Mouse (Mus musculus) testis, postnatal 14 days (tissue): ENCODE measurements at regions not wholly inside any gene's neighbourhood (a gene's known extent, or its start where the extent isn't known, plus 50 kb on each side); places are given as distances from the start of the nearest gene placed in this dataset.
"Not testable (repeated sequence)": the region's sequence is repeated elsewhere in the genome, so short reads cannot be mapped to it uniquely, and the experiment has no call there.

Experiments used
- DNase-seq: peaks from one replicate; pipeline ENCODE4 v3.0.0; 2021; ENCODE audit warnings: low spot score

DNA sequence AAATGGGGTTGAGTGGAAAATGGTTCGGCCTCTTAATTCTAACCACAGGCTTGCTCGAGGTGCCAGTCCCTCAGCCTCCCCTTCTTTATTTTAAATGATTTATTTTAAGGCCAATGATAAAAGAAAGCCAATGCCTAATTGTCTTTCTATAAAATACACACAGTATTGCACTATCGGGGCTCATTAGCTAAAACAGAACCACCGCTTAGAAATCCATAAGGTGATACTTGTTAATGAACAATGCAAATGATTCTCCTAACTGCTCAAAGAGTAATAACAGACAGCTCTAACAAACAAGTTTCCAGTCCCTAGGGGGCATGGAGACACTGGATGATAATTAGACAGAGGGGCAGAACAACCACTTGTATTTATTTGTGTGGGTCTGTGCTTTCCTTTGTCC, 58.8 kb downstream of the Emx2 start:
- no peak for DNase-seq

DNA sequence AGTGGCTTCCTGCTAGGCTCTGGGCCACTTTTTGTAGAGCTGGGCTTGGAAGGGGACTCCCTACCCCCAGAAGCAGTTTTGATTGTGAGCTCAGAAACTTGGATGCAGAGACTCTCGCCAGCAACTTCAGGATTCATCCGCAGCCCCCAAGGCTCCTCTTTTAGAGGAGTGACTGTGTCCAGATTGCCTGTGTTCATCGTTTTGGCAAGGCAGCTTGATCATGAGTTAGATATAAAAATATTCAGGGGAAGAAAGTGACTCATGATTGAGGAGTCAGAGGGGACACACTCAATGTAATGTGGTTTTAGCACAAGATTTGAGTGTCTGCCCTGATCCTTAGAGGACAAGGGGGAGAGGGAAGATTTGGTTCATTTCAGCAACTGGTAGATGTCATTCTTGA, 61.0 kb downstream of the Emx2 start:
- no peak for DNase-seq

DNA sequence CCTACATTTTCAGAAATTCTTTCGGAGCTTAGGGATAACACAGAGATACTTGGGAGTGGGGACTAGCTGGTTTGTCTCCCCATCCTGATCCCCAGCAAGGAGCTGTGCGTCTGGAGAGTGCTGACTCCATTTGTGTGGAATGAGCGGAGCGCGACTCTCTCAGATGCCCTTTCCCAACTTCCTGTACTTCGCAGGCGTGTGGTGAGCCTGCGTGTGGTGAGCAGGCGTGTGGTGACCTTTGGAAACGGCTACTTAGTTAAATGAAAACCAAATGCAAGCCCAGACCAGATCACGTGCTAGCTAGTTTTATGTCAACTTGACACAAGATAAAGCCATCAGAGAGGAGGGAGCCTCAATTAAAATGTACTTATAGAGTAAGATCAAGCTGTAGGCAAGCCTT, 64.0 kb downstream of the Emx2 start:
- no peak for DNase-seq

DNA sequence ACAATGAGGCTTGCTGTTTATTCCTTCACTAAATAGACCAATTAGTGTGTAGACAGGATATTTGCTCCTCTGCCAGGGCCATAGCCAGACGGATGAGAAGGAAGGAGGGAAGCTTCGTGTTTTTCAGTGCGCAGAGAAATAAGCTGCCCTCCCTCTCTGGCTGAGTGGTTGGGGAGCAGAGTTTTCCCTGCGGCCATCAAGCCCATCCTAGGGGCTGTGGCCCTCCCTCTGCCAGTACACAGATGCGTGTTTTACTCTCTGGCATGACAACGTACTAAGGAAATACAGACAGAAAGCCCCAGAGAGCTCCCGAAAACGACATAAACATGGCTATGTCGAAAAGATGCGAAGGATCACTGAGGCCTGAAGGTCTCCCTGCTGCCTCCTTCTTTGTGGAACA, 65.2 kb downstream of the Emx2 start:
- DNase-seq, result no peak

DNA sequence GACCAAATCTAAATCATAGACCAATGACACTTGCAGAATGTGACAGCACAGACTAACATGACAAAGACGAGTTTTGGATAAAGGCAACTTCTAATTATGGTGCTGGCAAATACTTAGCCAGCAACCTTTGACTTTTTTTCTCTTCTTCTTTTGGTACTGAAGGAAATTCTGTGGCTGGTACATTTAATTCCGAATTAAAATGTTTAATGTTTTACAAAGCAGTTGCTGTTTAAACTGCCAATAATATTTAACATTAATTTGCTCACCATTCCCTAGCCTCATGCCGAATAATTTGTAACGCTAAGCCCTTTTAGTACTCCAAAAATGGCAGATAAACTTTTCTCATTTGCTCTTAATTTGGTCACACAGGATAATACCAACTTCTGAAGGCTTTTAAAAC, 105.9 kb downstream of the Emx2 start:
- no peak for DNase-seq

DNA sequence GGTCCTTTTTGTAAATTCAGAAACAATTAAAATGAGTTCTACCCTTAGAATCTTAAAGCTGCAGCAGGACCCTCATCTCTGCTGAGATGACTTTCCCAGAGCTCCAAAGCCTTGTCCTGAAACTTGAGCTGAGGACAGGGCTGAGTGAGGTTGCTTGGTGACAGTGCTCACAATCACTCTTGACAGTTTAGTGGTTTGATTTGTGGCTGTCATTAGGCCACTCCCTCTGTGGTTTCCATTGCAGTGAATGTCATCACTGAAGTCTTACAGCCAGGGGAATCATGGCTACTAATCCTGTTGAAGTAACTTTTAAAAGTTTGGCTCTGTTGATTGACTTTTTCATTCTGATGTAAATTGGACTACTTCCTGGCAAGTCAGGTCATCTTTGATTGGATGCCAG, 110.7 kb downstream of the Emx2 start:
- no peak for DNase-seq

DNA sequence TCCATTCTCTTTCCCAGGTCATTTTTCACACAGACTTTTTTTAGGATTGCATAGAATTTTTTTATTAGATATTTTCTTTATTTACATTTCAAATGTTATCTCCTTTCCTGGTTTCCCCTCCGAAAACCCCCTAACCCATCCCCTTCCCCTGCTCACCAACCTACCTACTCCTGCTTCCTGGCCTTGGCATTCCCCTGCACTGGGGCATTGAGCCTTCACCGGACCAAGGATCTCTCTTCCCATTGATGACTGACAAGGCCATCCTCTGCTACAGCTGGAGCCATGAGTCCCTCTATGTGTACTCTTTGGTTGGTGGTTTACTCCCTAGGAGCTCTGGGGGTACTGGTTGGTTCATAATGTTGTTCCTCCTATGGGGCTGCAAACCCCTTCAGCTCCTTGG, 111.4 kb downstream of the Emx2 start:
- not testable (repeated sequence) for DNase-seq

DNA sequence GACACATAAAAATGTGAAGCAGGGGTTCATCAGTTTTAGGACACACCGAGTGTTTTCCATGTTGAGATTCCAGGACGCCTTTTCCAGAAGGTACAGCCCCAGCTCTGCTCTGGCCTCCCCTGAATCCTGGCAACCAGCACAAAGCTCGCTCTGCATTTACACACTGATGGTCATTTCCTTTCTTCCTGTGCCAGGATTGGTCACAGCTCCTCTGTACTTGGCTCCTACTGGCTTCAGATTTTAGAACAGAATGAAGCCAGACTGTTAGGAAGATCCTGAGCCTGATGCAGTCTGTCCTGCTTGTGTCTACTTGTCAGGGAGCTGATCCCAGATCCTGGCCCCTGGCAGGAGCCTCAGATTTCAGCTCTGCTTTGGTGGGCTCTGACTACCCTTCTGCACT, 116.2 kb downstream of the Emx2 start:
- no peak for DNase-seq

DNA sequence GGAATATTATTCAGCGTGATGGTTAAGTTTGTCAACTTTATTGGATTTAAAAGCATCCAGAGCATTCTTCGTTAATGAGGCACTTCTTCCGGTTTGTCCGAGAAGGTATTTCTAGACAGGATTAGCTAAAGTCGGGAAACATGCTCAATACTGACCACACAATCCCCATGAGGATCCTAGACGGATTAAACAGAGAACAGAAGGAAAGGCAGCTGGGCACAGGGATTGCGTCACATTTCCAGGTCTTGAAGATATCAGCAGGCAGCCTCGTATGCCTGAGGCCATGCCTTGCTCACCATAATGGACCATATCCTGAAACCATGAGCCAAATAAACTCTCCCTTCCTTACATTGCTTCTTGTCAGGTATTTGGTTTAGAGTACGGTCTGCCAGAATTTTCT, 119.7 kb downstream of the Emx2 start:
- no peak for DNase-seq

DNA sequence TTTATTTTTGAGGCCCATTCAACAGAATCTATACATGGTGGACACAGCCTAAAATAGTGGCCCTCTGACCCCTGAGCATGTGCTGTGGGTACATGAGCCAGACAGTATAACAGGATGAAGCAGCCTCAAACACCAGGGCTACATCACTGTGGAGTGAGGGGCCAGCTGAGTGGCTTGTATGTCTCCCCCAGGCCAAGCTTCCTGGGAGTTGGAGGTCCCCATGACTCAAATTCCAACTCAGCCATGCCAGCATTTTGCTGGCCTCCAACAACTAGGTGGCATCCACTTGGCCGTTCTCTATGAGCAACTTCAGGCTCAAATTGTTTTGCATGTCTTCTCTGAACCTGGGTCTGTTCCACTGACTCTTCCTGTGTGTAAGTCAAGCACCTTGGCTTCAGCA, 121.5 kb downstream of the Emx2 start:
- DNase-seq, result no peak

DNA sequence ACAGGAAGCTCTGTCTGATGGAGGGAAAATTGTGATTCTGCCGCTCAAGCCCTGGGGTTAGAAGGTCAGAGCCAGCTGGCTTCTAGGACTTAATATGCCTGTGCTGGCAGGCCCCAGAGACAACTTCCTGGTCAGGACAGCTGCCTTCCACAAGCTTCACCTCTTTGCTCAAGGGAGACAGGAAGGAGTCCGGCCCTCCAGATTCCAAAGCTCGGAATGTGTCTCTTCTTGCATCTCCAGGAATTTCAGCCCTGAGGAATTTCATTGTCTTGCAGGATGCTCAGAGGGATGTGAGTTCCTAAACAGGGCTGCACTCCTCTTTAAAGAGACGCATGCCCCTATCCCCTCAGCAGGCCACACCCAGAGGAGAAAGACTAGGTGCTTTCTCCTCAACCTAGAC, 127.7 kb downstream of the Emx2 start:
- DNase-seq, result no peak

DNA sequence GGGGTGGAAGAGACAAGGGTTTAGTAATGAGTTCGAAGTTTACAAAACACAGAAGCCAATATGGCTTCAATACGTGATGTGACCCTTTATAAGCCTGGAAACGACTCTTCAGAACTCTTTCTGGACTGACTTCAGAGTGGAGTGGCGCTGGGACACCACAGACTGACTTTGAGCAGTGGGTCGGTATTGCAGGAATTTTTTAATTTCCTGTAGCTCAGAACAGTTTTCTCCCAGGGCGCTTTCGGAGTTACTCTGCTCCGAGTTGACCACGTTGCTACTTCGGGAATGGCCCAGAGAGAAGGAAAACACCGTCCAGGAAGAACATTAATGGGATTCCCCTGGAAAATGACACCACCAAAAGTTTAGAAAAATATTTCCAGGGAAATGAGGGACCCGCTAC, 129.1 kb downstream of the Emx2 start:
- DNase-seq, result no peak

DNA sequence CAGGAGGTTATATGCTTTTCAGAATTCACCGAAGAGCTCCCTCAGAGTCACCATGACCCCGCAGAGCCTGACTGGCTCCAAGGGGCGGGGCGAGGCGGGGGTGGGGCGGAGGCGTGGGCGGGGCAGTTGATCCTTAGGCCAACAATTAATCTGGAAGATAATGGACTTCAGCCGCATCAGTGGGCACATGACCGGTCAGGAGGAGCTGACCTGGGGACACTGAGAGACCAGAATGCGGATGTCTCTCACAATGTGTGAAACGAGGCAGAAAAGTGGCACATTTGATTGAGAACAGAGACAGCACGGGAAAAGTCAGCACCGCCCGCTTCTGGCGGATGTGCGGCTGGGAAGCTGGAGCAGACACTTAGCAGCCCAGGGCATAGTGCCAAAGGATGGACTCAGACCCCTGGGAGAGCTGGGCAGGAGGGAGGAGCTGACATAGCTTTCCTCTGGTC, 129.9 kb downstream of the Emx2 start:
- DNase-seq, result peak; percentile 17

DNA sequence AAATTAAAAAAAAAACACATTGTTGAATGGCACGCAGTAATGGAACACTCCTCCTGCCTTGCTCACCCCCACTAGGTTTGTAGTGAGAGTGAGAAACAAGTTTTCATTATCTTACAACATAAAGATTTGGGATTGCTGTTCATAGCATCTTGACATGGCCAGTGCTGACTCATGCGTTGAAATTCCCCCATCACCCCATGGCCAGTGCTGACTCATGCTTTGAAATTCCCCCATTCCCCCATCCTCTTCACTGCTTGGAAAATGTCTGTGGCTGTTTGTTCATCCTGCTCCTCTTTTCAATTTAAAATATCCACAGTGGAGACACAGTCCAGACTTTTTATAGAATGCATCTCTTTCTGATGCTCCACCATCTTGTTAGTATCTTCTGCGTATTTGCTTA, 131.8 kb downstream of the Emx2 start:
- DNase-seq, result no peak

DNA sequence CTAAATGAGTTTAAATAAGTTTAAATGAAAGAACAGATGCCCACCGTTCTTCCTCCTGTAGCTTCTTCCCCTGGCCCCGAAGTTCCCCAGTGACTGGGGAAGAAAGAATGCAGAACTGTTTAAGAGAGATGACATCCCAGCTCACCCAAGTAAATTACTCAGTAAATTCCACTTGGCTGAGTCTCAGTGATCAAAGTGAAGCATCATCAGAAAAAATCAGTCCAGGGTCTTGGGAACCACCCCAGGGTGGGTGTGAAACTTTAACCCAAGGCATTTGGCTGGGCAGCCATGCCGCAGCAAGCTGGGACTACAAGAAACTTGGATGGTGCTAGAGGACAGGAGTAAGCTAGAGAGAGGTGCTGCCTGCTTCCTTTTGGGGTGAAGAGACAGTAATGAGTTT, 133.9 kb downstream of the Emx2 start:
- DNase-seq, result no peak

DNA sequence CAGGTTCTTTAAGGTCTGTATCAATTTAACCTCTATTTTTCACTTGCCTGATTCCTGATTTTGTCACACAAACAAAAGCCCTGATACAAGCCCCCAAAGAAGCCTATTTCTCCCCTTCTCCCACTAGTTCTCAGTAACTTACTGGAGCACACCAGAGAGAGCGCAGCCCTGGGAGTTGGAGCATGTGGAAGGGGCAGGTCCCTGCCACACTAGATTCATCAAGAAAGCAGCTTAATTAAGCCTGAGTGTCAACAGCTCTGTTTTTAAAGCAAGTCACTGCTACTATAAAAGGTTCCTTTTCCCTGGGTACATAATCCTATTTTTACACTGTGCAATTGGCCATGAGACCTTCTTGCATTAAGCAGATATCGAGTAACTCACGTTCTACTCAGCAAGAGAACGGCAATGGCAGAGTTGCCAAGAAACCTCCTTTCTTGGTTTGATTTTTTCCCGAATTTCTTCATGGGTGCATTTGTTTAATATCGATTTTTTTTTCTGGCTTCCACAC, 166.2 kb downstream of the Emx2 start:
- DNase-seq, result no peak

DNA sequence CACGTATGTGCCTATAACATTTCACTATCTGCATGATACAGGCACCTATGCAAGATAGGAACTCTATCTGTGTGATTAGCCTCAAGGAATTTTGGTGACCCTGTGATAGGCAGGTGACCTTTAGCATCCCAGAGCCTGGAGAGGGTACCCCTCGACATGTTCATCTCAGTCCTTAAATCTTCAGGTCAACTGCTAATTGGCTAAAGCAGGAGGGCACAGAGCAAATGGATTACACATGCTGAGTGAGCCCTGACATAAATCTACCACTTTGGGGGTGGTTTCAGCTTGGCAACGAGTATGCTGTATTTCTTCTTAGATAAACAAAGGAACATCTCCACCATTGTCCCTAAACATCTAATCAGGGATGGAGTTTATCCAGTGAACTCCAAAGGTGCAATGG, 169.5 kb downstream of the Emx2 start:
- no peak for DNase-seq

DNA sequence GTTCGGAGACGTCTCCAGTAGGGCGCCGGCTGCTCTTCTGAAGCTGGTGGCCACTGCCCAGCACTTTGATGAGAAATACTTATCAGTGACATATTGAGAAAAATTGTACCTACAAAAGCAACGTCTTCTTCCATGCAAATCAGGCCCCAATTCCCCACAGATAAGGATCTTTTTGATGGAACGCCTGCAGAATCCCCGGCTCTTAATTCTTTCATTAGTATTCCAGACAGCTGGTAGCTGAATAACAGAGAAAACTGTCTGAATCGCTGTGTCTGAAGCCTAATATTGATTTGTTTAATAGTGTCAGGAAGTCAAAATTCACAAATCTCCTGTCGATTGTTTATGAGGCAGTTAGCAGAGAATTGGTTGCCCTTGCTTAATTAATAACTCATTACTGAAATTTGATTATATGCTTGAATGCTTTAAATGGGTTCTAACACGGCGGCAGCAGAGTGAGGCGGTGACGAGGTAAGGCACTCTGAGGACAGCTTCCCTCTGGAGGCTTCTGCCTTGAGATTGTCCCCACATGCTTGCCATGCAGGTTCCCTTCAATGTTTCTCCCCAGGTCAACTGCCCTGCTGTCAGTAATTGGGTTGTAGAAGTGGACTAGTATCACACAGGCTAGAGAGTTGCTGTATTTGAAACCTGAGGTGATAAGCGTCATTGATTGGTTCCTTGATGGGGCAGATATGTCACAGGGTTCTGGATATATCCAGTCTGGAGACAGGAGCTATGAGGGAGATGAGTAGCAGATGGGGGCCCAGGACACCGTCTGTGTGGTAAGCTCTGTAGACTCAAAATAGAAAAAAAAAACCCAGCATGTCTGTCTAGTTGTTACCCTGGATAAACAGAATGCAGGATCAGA, 170.4 kb downstream of the Emx2 start:
- no peak for DNase-seq

DNA sequence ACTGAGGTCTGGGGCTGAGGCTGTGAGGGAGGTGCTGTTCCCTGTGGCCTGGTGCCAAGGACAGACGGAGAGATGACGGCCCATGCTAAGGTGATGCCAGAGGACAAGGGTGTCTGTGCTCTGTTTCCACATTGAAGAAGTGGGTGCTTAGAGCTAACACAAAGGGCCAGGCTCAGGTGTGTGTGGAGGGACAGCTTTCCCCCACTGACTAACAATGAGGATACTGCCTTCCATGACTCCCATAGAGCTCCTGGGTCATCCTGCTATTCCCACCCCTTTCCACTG, 170.9 kb downstream of the Emx2 start:
- DNase-seq, result no peak

DNA sequence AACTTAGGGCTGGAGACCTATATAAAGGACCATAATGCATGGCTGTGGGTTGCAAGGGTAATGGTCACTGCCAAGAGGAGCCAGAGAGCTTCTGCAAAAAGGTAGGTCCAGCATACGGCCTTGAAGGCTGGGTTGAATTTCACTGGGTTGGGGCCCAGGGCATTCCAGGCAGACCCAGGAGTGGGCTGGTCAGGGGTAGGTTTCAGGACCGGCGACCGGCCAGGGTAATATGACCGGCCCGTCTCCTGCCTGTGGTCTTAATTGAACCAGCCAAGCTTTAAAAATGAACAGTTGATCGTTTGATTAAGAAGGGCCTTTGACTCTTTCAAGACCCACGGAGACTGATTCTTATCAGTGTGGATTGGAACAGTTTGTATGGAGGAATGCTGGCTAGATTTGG, 171.9 kb downstream of the Emx2 start:
- DNase-seq, result no peak

DNA sequence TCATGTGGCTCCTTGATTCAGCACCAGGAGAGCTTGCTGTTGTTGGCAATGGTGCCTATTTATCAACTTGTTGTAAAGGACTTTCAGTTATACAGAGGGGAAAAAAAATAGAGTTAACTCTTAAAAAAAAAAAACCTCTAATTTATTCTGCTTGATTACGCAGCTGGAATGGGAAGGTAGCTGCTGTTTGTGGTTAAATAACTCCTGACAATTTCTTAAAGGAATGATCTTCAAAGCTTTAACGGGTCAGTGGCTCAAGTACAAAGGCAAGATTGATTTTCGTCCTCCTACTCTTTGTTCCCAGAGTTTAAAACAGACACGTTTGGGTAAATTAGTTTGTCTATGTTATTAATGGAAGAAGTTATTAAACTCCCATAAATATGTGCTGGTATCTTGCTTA, 172.5 kb downstream of the Emx2 start:
- no peak for DNase-seq

DNA sequence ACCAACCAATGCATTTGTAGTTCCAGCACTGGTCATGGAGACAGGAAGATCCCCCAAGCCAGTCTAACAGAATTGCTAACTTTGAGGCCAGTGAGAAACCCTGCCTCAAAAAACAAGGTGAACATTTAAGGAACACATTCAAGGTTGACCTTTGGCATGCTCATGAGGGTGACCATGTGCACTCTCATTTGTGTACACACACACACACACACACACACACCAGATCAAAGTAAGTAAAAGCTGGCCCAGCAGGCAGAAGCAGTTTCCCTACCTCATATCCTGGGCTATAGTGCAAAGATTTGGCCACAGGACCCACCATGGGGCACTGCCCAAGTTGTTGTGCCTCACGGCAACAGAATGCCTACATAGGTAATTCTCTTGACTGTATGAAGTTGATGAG, 173.4 kb downstream of the Emx2 start:
- no peak for DNase-seq

DNA sequence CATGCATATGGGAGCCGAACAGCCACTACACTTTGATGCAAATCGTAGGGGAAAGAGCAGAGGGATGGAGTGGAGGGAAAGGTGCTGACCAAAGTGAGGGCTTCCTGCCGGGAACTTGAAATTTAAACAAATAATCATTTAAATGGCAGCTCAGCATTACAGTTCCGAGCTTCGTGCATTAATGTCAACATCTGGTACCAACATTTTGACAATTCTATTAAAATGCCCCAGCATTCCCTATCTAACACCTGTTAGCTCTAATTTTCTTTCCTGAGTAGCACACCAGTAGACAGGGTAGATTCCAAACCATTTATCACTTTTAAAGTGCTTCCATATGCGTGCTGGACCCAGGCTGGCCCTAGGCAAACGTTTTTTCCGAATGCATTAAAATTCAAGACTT, 178.1 kb downstream of the Emx2 start:
- no peak for DNase-seq

DNA sequence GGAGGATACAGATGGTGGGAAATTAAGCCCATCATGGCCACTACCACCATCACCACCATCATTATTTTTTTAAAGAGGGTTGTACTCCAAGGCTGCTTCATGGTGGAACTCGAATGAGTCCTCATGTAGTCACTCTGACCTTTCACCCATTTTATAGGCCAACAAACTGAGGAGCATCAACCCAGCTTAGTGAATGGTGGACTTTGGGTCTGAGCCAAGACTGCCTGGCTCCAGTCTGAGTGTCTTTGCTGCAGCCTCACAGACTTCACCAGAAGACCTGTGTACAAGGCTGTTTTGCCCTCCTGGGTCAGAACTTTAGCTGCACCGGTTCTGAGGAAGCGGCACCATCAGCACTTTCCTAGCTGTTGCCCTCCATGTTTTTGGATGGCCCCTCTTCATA, 184.4 kb downstream of the Emx2 start:
- DNase-seq, result no peak
